Mouse (Mus musculus) monocyte, adult 5-6 weeks (primary cell): Measurements from ENCODE around the gene Tnfrsf11a. TPM values are rescaled to one million over a fixed set of nuclear protein-coding genes. Genes with fewer than 3 reads are reported as not detected.
"Not testable (repeated sequence)": the region's sequence is repeated elsewhere in the genome, so short reads cannot be mapped to it uniquely, and the experiment has no call there.

Source experiments
- ATAC-seq: fragments of 153-309, 156-312 bp; replicated peaks from 2 replicates; pipeline ENCODE4 v1.8.0; 2017; ENCODE audit warnings: mild to moderate bottlenecking; ENCODE audit not compliant: low TSS enrichment, insufficient number of reproducible peaks, severe bottlenecking, poor library complexity, low FRiP score
- total RNA-seq: library from RNA; stranded (forward); fragments of 200-1000, 200-491, 200-594 nt; gene quantifications from 3 replicates; pipeline ENCODE4 v1.2.3, GENCODE M21; 2017

Gene Tnfrsf11a
- total RNA-seq, 1 experiment from 2014 or later, result 6.6 TPM

DNA sequence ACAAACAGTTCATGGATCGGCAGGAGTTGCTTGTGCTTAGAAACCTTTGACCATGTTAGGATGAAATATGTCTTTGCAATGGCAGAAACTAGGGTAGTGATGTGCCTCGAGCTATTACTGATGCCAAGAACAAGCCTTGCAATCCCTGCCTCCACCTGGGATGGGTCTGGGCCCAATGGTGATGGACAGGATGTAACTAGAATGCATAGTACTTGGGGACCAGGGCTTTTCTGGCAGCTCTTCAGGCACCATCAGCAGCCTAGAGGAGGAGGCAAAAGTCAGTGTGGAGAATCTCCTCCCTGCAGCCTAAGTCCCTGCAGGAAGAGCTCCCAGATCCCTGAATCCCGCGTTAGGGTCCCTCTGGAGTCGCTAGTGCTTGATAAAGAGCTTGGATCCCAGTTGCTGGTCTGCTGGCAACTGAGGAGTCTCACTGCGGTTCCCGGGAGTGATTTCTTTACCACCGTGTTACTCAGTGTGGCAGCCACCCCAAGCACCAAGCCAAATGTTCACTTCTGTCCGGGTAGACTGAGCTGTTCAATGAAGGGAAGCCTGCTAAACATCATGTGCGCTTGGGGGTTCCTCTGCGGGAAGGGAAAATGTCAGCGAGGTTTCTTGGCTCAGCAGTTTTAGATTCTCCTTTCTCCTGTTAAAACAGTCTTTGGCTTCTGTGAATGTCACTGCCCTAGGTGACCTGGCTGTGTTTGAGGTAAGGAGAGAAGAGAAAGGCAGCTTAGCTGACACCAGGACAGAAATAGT is 1.1 kb downstream of the Tnfrsf11a start:
- ATAC-seq, result no peak

DNA sequence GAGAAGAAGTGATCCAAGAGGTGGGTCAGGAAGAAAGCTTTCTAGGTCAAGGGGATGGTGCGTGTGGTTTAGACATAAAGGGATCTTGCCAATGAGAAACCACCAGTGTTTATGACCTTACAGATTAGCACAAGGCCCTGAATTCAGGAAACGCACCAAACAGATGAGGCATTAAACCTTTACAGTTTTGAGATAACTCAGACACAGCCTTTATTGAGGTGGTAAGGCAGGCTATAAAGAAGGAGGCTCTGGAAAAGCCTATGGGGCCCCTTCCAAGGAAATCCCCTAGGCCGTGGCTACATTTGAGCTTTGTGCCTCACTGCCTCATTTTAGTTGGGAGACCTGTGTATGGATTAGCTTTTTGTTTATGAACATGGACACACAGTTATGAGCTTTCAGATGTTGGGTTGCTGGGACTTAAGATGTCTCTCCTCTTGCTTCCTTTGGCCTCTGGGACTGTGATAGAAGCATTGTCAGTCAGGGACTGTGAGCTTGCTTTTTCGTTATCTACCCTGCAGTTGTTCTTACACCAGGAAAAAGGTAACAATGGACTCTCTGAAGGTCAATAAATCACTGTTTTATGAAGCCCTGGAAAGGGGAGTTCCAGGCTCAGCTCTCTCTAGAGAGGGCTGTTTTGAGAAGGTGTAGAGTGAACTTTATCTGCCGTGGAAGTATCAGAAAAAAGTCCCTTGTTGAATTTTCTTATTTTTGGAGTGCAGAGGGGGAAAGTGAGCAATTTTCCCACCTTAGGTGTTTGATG is 3.9 kb downstream of the Tnfrsf11a start:
- no peak for ATAC-seq

DNA sequence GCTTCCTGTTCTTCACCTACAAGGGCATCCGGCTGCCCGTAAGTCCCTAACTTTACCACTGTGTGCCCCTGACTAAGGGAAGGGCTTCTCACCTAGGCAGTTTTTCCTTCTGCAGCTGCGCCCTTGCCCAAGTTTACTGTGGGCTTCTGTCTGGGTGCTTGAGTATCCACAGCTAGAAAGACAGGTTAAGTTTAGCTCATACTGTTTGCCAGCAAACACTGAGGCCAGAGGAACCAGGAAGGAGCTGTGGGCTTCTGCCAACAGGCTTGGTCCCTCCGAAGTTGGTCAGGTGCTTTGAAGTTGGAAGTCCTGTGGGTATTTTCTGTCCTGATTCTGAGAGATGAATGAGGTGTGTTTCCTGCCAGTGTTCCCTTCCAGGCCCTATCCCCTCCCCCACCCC is 4.6 kb downstream of the Tnfrsf11a start:
- ATAC-seq, result no peak

DNA sequence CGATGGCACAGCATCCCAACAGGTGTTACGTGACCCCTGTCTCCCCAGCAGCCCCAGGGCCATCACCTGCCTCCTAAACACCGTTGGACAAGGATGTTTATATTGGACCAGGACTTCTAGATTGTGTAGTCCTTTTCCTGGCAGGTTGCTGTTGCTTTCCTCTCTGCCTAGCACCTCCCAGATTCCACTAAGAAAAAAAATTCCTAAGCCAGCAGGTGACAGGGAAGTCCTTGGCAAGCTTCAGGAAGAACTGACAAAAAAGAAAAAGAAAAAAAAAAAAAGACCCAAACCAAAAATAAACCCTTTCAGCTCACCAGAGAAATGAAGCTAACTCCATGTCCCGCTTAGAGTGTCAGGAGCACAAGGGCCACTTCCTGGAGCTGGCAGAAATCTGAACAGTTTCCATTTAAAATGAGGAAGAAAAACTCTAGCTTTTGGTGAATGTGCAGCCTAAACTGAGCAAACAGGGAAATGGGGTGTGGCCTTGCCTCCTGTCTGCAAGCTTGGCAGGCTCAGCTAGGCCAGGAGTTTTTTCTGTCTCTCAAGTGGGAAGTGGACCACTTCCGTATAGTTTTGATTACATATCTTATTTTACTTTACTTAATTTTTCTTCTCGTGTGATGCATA is 6.3 kb downstream of the Tnfrsf11a start:
- ATAC-seq, result peak; percentile 62

DNA sequence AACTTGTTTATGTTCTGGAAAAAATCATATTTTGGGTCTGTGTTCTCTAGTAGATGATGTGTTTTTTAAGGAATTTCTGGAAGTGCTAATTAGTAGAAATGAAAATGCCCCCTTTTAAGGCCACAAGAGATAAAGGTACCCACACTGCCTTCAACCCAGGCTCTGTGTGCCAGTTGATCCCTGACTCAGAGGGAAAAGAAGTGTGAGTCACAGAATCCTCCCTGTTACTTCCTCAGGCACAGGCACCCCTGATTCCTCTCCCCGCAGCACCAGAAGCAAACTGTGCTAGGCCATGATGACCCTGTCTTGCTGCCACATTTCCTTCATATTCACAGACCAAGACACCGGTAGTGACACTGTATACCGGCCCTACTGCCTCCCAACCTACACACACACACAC is 9.6 kb downstream of the Tnfrsf11a start:
- ATAC-seq, result no peak

DNA sequence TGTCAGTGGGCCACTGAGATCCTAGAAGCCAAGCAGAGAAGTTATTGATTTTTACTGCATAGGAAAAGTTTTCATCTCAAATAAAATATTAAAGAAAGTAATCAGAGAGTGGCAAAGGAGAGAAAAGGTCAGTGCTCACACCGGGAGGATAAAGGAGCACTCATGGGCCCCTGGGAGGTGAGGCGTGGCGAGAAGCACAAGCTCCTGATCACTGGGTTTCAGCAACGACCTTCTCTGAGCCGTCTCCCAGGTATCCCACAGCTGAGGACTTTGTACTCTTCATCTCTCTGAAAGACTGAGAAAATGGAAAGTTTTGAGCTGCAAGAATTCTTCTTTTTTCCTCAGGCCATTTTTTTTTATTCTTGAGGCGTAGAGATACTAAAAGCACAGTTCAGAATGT is 14.2 kb downstream of the Tnfrsf11a start:
- ATAC-seq, result no peak

DNA sequence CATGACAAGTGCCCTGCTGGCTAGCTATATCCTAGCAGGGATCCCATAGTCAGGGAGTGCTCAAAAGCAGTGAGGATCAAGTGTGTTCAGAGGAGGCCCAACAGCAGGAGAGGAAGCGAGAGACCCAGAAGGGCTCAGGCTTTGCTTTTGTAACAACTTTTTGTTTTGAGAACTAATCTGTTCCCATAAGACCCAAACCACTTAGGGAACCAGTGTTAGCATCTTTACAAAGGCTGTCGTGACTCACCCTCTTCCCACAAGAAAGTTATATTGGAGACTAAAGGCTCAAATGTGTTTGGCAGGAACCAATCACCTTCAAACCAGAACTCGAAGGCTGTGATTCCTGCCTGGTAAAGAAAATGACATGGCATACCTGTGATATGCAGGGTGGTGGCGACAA is 15.2 kb downstream of the Tnfrsf11a start:
- ATAC-seq, result no peak

DNA sequence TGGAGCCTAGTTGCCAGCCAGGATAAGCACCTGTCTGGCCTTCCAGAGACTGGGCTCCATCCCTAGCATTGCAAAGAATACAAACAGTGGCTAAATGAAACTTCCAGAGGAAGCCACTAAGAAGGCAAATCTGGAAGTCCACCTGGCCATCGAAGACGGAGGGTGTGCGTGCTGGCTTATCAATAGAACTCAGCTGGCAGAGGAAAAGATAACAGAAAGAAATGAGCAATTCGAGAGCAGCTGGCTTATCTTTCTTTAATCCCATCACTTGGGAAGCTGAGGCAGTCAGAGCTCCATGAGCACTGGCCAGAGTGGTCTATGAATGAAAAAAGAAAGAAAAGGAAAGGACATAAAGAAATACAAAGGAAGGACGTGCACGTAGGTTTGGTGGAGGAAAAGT is 20.1 kb downstream of the Tnfrsf11a start:
- ATAC-seq, result no peak

DNA sequence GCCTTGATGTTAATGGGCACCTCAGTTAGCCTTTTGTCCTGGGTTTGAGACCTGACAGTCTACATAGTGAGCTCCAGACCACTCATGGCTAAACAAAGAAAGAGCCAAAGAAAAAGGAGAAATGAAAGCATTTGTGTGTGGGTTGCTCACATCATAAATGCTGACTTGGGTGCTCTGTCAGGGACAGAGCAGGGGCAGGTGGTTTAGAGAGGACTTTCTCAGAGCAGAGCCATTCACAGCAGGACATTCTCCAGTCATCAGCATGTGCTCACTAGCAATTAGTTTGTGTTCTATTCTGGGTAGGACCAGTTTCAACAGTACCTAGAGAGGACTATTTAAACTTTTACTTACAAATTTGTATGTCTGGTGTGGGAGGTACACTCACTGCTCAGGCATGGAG is 20.7 kb downstream of the Tnfrsf11a start:
- no peak for ATAC-seq

DNA sequence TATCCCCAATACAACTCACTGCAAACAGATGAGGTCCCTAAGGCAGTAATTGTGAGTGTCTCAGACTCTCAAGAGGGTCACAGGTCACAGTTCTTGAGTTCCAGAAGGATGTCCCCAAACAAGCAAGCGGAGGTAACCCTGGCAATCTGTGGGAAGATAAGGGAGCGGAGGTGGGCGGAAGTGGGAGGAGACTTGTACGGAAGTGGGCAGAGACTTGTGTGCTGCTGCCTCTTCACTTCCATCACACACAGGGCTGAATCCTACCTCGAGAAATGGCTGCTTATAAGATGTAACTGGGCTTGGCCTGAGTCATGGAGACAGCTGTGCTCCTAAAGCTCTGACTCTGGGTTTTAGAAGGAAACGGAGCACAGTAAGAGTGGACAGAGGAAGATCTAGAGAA is 22.4 kb downstream of the Tnfrsf11a start:
- ATAC-seq, result no peak

DNA sequence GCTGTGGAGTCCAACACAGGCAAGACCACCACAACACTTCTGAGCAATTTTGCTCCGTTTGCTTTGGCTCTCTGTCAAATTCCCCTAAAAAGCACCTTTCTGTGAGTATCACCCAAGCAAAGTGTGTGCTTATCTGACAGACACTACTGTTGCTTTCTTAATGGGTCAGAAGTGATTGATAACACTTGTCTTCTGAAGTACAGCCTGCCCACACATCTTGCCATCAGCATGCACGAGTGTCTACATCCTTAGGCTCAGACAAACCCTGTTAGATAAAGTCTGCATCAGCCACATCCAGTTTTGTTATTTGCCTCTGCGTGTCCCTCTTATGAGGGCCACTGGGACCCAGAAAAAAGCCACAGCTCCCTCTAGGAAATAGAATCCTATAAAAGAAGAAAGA is 23.8 kb downstream of the Tnfrsf11a start:
- no peak for ATAC-seq

DNA sequence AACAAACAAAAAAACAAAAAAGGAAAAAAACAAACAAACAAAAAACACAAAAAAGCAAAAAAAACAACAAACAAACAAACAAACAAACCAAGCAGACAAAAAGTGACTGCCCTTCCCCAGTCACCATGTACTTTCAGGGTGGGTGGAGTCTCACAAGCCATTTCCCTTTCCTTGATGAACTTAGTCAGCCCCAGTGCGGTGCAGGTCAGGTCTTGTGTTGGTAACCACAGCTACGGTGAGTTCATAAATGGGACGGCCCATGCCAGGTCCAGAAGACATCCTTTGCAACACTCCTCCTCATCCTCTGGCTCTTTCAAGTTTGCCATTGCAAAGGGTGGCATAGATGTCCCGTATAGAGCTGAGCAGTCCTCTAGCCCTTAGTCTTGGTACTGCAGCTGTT is 25.0 kb downstream of the Tnfrsf11a start:
- ATAC-seq, result no peak; the same call in 1 of the 2 replicates

DNA sequence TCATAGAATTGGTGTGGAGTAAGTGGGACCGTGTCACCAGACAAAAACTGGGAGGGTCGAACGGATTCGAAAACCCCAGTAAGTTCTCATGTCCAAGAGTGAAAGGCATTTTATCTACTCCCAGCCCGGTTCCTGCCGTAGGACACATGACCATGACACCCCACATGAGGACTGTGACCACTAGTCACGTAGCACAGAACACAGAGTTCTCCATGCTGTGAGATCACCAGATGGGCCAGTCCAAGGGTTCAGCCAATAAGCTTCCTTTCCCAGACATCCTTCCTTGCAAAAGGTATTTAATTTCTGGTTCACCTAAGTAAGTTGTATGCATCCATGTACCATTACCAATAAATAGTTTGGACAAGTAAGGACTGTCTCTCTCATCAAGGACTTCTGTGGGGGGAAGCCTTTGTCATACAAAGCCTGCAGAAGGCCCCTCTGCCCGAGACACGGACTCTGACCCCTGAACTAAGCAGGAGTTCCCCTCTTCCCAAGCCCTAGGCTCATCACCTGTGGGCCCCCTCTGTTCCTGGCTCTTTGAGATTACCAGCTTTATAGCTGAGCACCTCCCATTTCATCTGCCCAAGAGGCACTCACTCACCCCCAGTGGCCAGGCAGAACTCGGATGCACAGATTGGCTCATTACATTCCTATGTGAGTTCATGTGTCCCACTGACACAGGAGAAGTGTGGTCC is 26.7 kb downstream of the Tnfrsf11a start:
- no peak for ATAC-seq

DNA sequence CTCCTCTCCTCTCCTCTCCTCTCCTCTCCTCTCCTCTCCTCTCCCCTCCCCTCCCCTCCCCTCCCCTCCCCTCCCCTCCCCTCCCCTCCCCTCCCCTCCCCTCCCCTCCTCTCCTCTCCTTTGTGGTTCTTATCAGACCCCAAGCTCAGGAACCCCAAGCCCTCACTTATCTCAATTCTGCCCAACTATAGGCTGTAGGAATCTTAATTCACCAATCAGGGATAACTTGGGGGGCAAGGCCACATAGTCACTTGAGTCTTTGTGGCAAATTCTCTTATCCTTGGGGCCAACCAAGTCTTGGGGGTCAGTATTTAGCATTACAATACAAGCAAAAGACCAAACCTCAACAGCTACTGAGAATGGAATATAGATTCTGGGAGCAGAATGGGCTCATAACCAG is 31.5 kb downstream of the Tnfrsf11a start:
- not testable (repeated sequence) for ATAC-seq

DNA sequence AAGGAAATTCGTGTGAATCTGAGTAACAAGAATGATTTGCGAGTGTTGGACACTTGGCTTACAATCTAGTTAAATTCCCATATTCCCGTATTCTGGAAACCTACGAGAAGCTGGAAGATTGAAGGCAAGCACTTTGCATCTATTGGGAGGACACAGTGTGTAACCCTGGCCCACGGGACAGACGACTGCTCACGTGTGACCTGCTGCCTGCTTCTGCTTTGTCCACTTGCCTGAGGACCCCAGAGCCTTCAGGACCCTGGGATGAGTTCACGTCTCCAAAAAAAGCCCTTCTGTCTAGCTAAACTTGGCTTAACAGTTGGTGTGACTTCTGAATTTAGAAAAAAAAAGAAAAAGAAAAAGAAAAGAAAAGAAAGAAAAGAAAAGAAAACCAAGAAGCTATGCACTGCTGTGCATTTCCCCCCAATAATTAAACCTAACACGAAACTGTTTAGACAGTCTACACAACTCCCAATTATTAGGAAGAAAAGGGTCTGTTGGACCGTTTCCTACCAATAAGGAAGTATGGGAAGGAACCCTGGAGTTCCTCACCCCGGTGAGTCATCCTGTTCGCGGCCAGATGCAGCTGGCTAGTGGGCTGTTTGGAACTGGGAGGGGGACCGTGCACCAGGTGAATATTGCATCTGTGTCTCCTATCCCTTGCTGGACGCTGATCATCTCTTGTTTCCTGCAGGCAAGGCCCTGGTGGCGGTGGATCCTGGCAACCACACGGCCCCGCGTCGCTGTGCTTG is 32.6 kb downstream of the Tnfrsf11a start:
- no peak for ATAC-seq

DNA sequence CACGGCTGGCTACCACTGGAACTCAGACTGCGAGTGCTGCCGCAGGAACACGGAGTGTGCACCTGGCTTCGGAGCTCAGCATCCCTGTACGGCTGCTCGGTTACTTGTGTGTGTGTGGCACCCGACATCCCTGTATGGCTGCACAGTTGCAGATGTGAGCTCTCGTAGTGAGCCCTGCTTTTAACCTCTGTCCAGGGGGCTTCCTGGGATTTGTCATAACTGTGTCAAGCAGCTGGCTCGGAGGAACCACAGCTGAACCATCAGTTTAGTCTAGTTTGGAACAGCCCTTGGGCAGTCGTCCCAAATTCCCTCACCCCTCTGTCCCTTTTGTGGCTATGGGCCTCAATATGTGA is 33.2 kb downstream of the Tnfrsf11a start:
- ATAC-seq, result no peak

DNA sequence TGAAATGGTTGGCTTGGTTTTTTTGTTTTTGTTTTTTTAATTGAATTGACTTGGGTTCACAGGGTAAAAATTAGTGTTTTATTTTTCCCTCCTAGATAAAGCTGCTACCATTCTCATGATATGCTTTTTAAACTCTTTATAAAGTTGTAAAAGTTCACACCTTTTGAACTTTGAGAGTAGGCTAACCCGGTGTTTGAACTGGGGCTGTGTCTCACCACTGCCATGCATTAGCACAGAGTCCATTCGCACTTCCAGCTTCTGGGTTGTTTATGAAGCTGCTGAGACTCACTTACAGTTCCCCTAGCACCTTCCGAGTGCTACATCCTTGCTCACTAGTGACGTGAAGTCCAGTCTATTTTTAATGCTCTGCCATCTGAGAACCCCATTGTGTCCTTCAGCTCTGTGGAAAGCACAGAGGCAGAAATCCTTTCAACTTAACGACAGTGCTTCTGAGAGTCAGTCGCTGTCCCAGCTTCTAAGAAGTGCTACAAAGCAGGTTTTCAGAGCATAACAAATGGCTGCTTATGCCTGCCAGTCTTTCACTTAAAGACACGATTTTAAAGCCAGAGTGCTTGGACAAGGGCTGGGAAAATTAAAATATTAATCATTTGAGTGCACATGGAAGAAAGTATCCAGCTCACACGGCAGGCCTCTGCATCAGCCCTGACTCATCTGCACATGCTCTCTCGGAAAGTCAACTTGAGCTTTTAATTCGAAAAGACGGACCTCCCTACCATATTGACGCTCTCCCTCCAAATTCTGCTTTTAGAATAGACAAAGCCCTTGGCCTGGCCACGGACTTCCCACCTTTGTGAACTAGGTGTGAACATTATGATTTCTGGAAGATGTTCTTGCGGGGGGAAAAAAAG is 34.1 kb downstream of the Tnfrsf11a start:
- no peak for ATAC-seq

DNA sequence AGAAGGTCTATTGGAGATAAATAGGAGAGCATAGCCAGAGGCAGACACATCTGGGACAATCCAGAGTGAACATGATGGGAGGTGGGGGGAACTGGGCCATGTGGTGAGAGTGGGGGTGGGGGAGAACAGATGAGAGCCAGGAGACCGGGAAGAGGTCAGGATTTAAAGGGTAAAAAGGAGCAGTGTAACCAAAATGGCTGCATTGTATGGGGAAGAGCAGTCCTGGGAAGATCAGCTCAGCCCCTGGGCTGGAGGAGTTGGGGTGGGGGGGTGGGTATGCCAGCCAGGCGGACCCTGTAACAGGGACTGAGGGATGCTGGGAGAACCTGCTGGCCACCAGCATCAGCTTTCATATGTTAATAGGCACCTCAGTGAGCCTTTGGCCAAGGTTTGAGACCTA is 34.8 kb downstream of the Tnfrsf11a start:
- no peak for ATAC-seq
